Mouse (Mus musculus): ENCODE results near the gene Nxpe3. TPM values are rescaled to one million over a fixed set of nuclear protein-coding genes. Genes with fewer than 3 reads are reported as not detected.
"Not testable (repeated sequence)": the region's sequence is repeated elsewhere in the genome, so short reads cannot be mapped to it uniquely, and the experiment has no call there.

Nxpe3 gene
- total and polyA plus RNA-seq, 3 experiments, result 0.43 to 0.51 (median 0.44) TPM

DNA sequence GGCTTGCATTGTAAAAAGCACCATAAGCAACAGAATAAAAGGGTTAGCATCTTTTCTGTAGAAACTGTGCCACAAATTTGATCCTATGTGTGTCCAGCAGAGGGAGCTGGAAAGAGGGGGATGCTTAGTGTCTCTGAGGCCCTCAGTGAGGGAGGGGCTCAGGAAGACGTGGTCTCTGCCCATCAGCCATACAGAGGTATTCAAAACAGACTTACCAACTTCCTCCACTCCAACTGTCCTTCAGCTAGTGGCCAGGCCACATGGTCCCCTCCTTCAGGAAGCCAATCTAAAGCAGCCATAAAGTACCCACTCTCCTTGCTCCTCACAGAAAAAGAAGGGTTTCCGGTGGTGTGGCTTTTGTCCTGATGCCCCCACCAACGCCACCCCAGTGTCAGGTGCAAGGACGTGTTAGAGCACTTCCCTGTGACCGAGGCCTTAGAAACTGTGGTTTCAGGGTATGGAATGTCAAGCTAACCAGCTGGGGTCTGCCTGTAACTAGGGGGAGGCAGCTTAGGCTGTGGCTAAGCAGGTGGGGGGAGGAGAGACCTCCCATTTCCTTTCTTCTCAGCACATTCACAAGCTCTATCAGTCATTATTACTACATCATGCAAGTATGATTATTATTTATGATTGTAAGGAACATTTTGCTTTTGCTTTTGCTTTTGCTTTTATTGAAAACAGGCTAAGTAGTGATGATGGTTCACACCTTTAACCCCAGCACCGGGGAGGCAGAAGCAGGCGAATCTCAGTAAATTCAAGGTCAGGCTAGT is 7.1 kb downstream of the Nxpe3 start:
- Histone ChIP-seq H3K9ac (ENCODE audit: low read depth, low read length) (no peak overlapping the region), H3K4me1 (ENCODE audit: control insufficient read depth, insufficient read depth, low read length) (peaks cover 2% of the 10 kb centered on the region), H3K79me2 (replicated peaks; ENCODE audit: control insufficient read depth, insufficient read depth, low read length) (no peaks in the 10 kb centered on the region), H3K4me3 (no peak overlapping the region), H3K27ac (no peak overlapping the region), H3K27me3 (ENCODE audit: control insufficient read depth, insufficient read depth, low read length) (no peaks in the 10 kb centered on the region), H3K36me3 (ENCODE audit: control insufficient read depth, insufficient read depth, low read length) (no peaks in the 10 kb centered on the region)
- TF ChIP-seq POLR2A (IDR thresholded peaks at IDR 0.05; ENCODE audit: insufficient read depth, low read depth, low read length) (no peak), CTCF (IDR thresholded peaks at IDR 0.05) (peak; percentile 45), EP300 (IDR thresholded peaks at IDR 0.05; ENCODE audit: insufficient read depth, low read depth, low read length) (no peak)
- intact Hi-C loops (cut with DNase I), result no loop called here
- no peak for DNase-seq
- WGBS, result 54% methylated on average over 7 of the region's 7 CpGs

GRCm38 (mm10) chr16:55884246-55884645 is 10.8 kb downstream of the Nxpe3 start:
- intact Hi-C loops (cut with DNase I), result no loop called here
- Histone ChIP-seq H3K4me3 (no peak overlapping the region), H3K4me1 (ENCODE audit: control insufficient read depth, insufficient read depth, low read length) (no peaks in the 10 kb centered on the region), H3K27me3 (ENCODE audit: control insufficient read depth, insufficient read depth, low read length) (no peaks in the 10 kb centered on the region), H3K36me3 (ENCODE audit: control insufficient read depth, insufficient read depth, low read length) (no peaks in the 10 kb centered on the region), H3K9ac (ENCODE audit: low read depth, low read length) (no peak overlapping the region), H3K79me2 (replicated peaks; ENCODE audit: control insufficient read depth, insufficient read depth, low read length) (no peaks in the 10 kb centered on the region), H3K27ac (no peak overlapping the region)
- WGBS, result 83% methylated on average over 11 of the region's 11 CpGs
- DNase-seq, result no peak
- TF ChIP-seq CTCF (IDR thresholded peaks at IDR 0.05), result no peak
- no peak for TF ChIP-seq EP300 (IDR thresholded peaks at IDR 0.05; ENCODE audit: insufficient read depth, low read depth, low read length)
- no peak for TF ChIP-seq POLR2A (IDR thresholded peaks at IDR 0.05; ENCODE audit: insufficient read depth, low read depth, low read length)

DNA sequence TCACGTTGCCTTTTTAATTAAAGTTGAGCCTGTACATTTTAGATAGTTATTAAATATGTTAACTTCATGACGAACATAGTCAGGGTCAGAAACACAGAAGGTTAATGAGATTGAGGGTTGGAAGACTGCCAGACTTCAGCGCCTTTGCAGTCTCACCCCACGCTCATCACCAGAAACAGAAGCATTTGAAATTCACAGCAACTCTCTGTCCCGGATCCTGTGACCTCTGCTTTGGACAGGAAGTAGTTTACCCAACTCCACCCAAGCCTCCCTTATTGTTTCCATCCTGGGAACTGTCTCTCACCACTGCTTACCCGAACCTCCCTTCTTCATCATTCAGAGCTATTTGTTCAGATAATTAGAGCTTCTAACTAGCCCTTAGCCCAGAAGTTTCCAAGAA is 19.1 kb downstream of the Nxpe3 start:
- 18% methylated on average over 6 of the region's 6 CpGs for WGBS
- H3K36me3 ChIP-seq (ENCODE audit: control insufficient read depth, insufficient read depth, low read length), result no peaks in the 10 kb centered on the region
- no peak for DNase-seq
- no peaks in the 10 kb centered on the region for H3K27me3 ChIP-seq (ENCODE audit: control insufficient read depth, insufficient read depth, low read length)
- no peaks in the 10 kb centered on the region for H3K4me1 ChIP-seq (ENCODE audit: control insufficient read depth, insufficient read depth, low read length)
- TF ChIP-seq POLR2A (IDR thresholded peaks at IDR 0.05; ENCODE audit: insufficient read depth, low read depth, low read length), result no peak
- TF ChIP-seq EP300 (IDR thresholded peaks at IDR 0.05; ENCODE audit: insufficient read depth, low read depth, low read length), result no peak
- TF ChIP-seq CTCF (IDR thresholded peaks at IDR 0.05), result no peak
- H3K9ac ChIP-seq (ENCODE audit: low read depth, low read length), result no peak overlapping the region
- no peaks in the 10 kb centered on the region for H3K79me2 ChIP-seq (replicated peaks; ENCODE audit: control insufficient read depth, insufficient read depth, low read length)
- no peak overlapping the region for H3K4me3 ChIP-seq
- no peak overlapping the region for H3K27ac ChIP-seq
- intact Hi-C loops (cut with DNase I), result no loop called here

DNA sequence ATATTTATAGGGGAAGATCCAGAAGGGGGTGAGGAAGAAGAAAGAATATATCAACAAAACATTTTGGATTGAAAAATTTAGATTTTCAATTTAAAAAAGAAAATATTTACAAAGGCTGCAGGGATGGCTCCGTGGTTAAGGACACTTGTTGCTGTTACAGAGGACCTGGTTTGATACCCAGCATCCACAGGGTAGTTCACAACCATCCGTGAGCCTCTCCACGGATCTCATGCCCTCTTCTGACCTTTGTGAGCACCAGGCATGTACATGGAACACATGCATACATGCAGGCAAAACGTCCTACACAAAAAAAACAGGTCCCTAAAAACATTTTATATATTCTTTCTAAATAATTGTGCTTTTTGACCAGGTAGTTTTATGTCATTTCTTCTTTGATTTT is 31.3 kb downstream of the Nxpe3 start:
- intact Hi-C loops (cut with DNase I), result no loop called here
- no peak for TF ChIP-seq CTCF (IDR thresholded peaks at IDR 0.05)
- no peak for TF ChIP-seq POLR2A (IDR thresholded peaks at IDR 0.05; ENCODE audit: insufficient read depth, low read depth, low read length)
- TF ChIP-seq EP300 (IDR thresholded peaks at IDR 0.05; ENCODE audit: insufficient read depth, low read depth, low read length), result no peak
- H3K79me2 ChIP-seq (replicated peaks; ENCODE audit: control insufficient read depth, insufficient read depth, low read length), result no peaks in the 10 kb centered on the region
- no peak overlapping the region for H3K4me3 ChIP-seq
- H3K36me3 ChIP-seq (ENCODE audit: control insufficient read depth, insufficient read depth, low read length), result no peaks in the 10 kb centered on the region
- H3K9ac ChIP-seq (ENCODE audit: low read depth, low read length), result no peak overlapping the region
- no peaks in the 10 kb centered on the region for H3K27me3 ChIP-seq (ENCODE audit: control insufficient read depth, insufficient read depth, low read length)
- no peak for DNase-seq
- H3K27ac ChIP-seq, result no peak overlapping the region
- WGBS, result 64% methylated on average over 4 of the region's 4 CpGs
- H3K4me1 ChIP-seq (ENCODE audit: control insufficient read depth, insufficient read depth, low read length), result peaks cover 1% of the 10 kb centered on the region

DNA sequence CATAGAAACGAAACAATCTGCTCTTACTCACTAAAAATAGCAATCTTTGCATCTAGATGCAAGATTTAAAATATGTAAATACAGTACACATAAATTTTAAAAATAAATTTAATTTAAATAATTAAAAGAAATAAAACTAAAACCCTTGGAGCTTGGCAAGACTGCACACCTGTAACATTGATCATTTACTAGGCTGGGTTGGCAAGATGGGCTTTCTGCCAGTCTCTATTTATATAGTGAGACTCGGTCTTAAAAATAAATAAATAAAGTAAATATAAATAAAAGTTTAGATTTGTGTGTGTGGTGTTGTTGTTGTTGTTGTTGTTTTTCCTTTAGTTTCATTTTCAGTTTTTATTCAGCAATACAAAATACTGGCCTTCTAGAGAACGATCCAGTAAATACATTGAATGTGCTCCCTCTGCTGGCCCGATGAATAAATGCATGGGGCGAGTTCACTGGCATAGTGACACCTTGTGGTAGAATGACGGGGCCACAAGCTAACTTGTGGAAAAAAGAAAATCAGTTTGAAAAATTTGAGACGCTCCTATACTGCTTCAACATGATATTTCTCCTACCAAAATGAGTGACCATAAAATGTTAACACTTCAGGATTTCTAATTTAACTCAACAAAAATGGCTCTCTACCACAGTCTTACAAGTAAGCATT is 31.8 kb downstream of the Nxpe3 start:
- Histone ChIP-seq H3K27me3 (ENCODE audit: control insufficient read depth, insufficient read depth, low read length) (no peaks in the 10 kb centered on the region), H3K27ac (no peak overlapping the region), H3K4me3 (peak overlapping the region; percentile 33; the same call in 1 of the 2 replicates), H3K9ac (ENCODE audit: low read depth, low read length) (no peak overlapping the region), H3K4me1 (ENCODE audit: control insufficient read depth, insufficient read depth, low read length) (peaks cover 1% of the 10 kb centered on the region), H3K79me2 (replicated peaks; ENCODE audit: control insufficient read depth, insufficient read depth, low read length) (no peaks in the 10 kb centered on the region), H3K36me3 (ENCODE audit: control insufficient read depth, insufficient read depth, low read length) (no peaks in the 10 kb centered on the region)
- intact Hi-C loops (cut with DNase I), result no loop called here
- peak; percentile 62 to 71 for DNase-seq
- TF ChIP-seq EP300 (IDR thresholded peaks at IDR 0.05; ENCODE audit: insufficient read depth, low read depth, low read length) (peak; percentile 72), CTCF (IDR thresholded peaks at IDR 0.05) (no peak; the same call in 1 of the 2 replicates), POLR2A (IDR thresholded peaks at IDR 0.05; ENCODE audit: insufficient read depth, low read depth, low read length) (no peak)
- 14% methylated on average over 7 of the region's 7 CpGs for WGBS

DNA sequence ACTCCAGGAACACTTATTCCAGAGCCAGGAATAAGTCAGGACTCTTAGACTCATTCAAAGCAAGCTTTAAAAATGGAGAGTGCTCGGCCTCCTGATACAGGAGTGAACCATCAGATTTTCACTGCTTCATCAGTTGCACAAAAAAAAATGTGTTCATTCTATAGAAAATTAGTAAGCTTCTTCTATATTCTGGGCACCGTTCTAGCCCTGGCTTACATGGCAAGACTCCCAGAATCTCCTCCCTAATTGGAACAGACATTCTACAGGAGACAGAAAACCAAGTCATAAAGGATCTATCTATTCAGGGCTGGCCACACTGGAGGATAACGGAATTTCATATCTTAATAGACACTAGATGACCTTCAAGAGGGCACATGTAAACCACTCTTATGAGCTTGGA is 34.0 kb downstream of the Nxpe3 start:
- intact Hi-C loops (cut with DNase I), result no loop called here
- no peak overlapping the region for H3K4me3 ChIP-seq
- TF ChIP-seq POLR2A (IDR thresholded peaks at IDR 0.05; ENCODE audit: insufficient read depth, low read depth, low read length) (no peak), EP300 (IDR thresholded peaks at IDR 0.05; ENCODE audit: insufficient read depth, low read depth, low read length) (no peak), CTCF (IDR thresholded peaks at IDR 0.05) (no peak)
- H3K27me3 ChIP-seq (ENCODE audit: control insufficient read depth, insufficient read depth, low read length), result no peaks in the 10 kb centered on the region
- peaks cover 1% of the 10 kb centered on the region for H3K4me1 ChIP-seq (ENCODE audit: control insufficient read depth, insufficient read depth, low read length)
- no peak for DNase-seq
- no peaks in the 10 kb centered on the region for H3K79me2 ChIP-seq (replicated peaks; ENCODE audit: control insufficient read depth, insufficient read depth, low read length)
- no peak overlapping the region for H3K27ac ChIP-seq
- WGBS, result 77% methylated on average over 3 of the region's 3 CpGs
- no peaks in the 10 kb centered on the region for H3K36me3 ChIP-seq (ENCODE audit: control insufficient read depth, insufficient read depth, low read length)
- no peak overlapping the region for H3K9ac ChIP-seq (ENCODE audit: low read depth, low read length)

GRCm38 (mm10) chr16:55859421-55859820 is 35.7 kb downstream of the Nxpe3 start:
- H3K36me3 ChIP-seq (ENCODE audit: control insufficient read depth, insufficient read depth, low read length); H3K4me1 ChIP-seq (ENCODE audit: control insufficient read depth, insufficient read depth, low read length); H3K79me2 ChIP-seq (replicated peaks; ENCODE audit: control insufficient read depth, insufficient read depth, low read length); H3K4me3 ChIP-seq; H3K9ac ChIP-seq (ENCODE audit: low read depth, low read length); H3K27ac ChIP-seq; H3K27me3 ChIP-seq (ENCODE audit: control insufficient read depth, insufficient read depth, low read length); DNase-seq: not testable (repeated sequence)
- 95% methylated on average over 4 of the region's 4 CpGs for WGBS
- intact Hi-C loops (cut with DNase I), result loop anchor here (10.0 kb wide), 1 partner anchor 235 kb away; no protein-coding TSS in a partner anchor
